Mouse (Mus musculus) cerebellum, postnatal 25 days (tissue): ENCODE measurements around the gene Ccdc167.

ENCODE experiments used
- DNase-seq, 2 experiments: peaks; one replicate each; pipeline ENCODE4 v3.0.0; 2021; ENCODE audit warnings: mixed read lengths in 2 of 2

The Ccdc167 gene

DNA sequence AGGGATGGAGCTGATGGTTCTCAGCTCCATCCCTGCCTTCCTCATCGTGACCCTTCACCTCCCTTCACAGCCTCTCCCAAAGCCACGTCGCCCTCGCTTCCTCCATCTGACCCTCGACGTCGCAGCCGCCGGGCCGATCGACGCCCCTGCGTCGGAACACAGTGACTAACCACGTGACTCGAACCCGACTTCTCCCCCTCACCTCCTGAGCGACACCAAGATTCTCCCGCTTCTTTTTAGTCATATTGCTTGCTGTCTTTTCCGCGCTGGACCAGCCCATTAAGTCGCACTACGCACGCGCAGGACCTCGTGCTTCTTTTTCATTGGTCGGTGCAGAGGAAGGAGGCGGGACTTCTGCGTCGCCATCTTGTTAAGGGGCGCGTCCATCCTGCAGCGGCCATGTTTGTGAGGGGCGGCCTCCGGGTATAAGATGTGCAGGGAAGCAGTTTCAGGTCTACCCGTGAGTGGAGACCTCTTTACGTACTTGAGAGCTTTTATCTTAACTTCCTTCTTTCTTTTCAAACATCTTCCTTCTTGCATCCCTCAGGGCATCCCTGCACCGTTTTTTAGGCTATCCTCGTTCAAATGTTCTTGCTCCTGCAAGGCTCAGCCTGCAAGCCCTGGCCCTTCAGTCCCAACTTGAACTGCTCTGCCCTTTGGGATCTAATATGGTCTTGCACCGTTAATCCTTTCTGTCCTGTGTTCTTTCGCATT is at the start of gene Ccdc167:
TSS of gene Ccdc167 (minus strand) at position 313 of the 714 bp plus-strand sequence.
- peak; percentile 96 to 97 for DNase-seq

DNA sequence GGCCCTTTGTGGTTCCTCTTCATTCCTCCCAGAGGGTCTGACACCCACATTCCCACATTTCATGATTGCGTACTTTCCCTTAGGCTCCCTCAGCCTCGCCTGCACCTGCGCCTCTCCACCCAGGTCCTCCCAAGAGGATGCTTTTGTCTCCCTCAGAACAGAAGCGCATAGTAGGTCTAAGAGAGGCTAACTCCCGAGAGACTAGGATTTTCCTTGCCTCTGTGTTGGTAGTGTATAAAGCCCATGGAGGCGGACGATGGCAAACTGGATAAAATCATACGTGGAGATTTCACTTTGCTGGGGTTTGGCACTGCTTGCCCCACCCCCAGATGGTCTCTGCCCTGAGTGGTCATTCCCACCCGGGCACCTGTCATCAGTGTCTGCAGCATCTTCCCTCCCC is 48.5 kb upstream of the Ccdc167 start:
- DNase-seq: no peak

DNA sequence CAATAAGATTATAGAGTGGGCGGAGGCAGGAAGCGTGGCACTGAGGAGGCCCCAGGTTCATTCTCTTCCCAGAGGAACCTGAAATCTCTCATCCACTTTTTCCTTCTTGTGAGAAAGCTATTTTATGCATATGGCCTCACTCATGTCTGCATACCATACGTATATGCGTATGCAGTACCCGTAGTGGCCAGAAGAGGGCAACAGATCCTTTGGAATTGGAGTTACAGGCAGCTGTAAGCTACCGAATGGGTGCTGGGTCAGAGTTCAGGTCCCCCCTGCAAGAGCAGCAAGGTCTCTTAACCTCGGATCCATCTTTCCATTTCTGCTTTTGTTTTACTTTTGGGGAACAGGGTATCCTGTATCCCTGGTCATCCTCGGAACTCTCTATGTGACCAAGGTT is 45.7 kb upstream of the Ccdc167 start:
- peak; percentile 51 to 75 for DNase-seq

DNA sequence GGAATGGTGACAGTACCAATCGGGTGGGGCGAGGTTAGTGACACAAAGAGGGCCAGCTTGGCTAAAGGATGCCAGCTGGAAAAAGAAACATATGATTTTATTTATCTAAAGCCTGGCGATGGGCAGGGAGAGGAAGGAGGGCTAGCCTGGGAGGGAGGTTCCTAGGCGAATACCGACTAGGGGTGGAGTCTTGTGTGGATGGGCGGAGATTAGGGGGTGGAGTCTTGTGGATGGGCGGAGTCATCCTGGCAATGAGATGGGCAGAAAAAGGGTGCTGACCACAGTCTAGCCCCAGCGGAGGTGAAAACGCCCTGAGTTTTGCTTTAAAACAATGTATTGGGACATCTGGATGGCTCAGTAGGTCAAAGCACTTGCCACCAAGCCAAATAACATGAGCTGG is 45.1 kb upstream of the Ccdc167 start:
- DNase-seq: no peak

DNA sequence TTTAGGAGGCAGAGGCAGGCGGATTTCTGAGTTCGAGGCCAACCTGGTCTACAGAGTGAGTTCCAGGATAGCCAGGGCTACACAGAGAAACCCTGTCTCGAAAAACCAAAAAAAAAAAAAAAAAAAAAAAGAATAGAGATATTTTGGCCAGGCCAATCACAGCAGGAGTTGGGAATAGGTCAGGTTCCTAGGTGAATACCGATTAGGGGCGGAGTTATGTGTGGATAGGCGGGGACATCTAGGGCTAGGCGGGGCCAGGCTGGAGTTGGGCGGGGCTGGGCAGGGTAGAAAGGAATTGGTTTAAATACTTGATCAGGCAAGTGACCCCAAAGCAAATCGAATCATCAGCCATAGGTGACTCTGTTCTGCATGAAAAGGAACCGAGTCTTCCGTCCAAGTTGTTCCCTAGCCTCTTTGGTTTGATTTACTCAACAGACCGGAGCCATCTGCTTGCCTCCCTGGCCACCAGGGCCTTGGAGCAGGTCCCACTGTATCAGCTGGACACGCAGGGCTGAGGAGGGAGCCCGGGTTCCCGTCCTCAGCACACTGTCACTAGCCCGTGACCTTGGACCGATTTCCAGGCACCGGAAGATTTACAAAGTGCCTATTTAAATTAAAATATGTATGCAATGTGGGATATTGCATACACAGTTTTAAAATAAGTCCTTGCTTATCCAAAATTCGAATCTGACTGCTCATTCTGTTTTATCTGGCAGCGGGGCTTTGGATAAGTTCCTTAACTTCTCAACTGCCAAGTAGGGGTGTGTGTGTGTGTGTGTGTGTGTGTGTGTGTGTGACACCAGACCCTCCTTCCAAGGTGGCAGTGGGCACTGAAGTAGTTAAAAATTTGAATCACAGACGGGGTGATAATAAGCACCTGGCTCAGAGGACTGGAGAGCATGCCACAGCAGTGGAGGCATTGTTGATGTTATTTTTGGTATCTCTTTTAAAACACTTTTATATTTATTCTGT is 43.8 kb upstream of the Ccdc167 start:
- peak; percentile 88 to 92 for DNase-seq

DNA sequence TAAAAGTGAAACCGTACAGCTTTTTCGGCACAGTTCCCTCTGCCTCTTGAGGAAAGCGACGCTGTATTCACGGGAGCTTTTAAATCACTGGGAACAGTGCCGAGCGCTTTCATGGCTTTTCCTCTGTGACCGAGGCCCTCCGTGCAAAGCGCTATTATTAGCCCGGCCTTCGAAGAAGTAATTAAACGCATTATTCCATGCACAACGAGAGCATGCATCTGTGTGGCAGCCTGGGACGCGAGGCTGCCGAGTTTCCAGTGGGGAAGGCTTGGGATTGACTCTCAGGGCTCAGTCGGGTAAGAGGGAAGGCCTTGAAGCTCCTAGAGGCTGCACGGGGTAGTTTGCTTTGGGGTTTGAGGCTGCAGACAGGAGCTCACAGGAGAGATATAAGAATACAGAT is 43.1 kb upstream of the Ccdc167 start:
- DNase-seq: peak; percentile 33 to 40

DNA sequence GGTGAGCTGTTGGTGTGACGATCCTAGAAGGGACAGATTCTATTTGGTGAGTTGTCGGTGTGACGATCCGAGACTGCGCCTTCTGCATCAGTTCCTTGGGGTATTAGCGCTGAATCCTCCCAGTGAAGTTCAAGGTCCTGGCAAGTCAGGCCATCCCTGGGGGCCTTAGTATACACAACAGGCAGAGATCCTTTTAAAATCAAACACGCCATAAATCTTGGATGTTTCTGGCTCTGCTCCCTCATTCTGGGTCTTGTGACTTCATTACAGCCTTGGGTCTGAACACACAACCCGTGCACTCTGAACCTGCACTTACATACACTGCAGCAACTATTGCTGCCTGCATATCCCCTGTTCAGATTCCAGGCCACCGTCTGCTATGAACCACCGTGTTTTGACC is 39.5 kb upstream of the Ccdc167 start:
- DNase-seq: no peak

DNA sequence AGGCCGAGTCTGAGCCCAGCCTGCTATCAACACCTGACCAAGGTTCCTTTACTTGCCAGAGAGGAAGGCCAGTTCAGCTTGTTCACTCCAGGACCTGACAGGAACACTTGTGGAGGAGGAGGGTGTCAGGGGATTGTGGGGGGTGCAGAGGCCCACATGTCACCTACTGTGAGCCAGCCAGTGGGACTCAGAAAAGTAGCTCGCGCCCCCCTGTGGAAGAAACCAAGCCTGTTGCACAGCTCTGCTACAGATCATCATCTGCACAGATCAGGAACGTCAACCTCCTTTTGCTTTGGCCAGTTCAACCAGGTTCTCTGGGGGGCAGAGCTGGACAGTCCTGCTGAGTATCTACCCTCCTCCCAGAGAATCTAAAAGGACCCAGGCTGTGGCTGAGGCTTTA is 37.7 kb upstream of the Ccdc167 start:
- DNase-seq: peak; percentile 24 to 50

DNA sequence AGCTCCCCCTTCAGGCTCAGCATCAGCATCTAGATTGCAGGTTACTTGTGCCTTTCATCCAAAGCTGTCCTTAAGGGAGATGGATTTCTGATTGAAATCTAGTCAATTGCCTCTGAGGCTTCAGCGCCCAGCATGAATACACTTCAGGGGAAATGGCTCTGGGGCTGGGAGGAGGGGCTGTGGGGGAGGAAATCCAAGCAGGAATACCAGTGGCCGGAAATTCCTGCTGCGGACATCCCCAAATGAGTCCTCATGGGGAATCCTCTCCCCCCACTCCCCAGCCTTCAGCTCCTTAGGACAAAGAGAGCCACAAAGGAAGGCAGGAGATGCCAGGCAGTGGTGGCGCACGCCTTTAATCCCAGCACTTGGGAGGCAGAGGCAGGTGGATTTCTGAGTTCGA is 30.6 kb upstream of the Ccdc167 start:
- DNase-seq: no peak

DNA sequence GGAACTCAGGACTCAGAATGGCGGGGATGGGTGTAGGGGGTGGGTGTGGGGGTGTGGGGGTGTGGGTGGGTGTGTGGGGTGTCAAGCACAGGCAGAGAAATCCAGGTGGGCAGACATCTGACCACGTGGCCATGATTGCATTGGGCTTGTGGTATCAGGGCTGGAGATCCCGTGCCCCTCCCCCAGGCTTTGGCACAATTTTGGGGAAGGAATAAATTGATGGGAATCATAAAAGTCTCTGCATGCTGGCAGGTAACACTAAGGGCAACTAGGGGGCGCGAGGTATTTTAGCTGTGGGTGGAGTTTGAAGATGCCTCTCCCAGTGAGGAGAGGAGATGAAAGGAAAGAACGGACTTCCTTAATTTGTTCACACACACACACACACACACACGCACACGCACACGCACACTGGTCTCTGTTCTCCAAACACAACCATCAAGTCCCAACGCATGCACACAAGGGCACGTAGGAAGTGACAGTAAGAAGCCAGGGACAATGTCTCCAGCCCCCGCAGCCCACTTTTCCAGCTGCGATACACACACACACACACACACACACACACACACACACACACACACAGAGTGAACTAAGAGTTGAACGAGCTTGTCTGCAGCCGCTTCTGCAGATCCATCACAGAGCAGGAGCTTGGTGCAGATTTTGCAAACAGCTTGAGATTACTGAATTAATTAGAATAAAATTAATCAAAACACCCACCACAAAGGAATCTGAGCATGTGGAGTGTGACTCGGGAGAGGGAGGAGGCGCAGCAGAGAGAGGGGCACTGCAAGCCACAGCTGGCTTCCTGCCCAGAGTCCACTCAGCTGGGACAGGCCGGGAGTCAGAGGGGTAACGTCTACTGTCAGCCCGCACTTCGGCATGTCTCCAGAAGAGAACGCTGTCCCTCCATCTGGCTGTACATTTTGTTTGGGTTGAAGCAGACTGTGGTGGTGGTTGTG is 21.3 kb upstream of the Ccdc167 start:
- DNase-seq: peak in 1 of 2 experiments; percentile 49

DNA sequence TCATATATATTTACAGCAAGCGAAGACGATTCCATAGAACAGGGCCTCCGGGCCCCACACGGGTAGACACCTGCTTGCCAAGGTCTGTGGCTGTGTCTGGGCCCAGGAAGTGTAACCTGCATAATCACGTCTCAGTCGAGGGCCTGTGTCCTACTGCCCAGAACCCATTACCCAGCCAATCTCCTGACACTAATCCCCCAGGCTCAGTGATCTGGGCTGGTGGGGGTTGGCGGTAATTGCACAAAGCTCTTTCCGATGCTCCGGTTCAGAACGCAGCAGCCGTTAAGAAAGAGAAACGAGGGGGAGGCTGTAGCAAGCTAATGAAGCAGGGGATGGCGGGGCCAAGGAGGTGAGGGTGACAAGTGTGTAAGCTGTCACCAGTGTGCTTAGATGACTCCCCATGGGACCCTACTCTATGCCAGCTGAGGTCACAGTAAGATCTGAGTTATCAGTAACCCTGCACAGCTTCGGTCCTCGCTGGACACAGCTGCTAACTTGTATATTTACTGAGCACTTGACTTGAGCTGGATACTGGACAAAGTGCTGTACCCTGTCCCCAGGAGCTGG is 19.7 kb upstream of the Ccdc167 start:
- DNase-seq: no peak

DNA sequence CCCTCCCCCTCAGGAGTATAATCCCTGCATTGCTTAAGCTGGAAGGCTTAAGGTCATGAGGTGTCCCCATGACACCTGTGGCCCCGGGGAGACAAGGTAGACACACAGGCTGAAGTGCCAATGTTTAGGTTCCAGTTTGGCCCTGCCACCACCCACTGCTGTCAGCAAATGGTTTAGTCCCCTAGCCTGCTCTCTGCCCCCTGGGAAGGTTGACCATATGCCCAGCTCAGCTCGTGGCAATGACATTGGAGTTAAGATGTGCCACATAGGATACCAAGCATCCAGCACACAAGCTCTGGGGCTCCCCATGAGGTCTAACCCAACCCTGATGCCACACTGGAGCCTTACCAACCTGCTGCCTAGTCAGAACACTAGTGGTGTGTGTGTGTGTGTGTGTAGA is 15.7 kb upstream of the Ccdc167 start:
- peak in 1 of 2 experiments; percentile 35 for DNase-seq

DNA sequence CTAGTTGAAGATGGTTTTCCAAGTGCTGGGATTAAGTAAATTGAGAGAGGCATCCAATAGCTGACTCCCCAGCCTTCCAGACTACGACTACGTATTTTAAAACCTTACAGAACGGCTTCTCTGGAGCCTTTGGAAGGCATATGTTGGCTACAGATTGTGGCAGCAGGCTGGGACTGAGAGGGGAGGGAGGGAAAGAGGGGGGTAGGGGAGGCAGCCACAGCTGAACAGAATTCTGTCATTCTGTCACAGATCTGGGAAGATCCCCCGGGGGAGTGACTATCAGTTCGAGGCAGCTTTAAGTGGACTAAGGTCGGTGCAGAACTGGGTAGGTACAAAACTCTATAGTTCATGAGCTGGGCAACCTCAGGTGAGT is 15.1 kb upstream of the Ccdc167 start:
- DNase-seq: peak in 1 of 2 experiments; percentile 38

DNA sequence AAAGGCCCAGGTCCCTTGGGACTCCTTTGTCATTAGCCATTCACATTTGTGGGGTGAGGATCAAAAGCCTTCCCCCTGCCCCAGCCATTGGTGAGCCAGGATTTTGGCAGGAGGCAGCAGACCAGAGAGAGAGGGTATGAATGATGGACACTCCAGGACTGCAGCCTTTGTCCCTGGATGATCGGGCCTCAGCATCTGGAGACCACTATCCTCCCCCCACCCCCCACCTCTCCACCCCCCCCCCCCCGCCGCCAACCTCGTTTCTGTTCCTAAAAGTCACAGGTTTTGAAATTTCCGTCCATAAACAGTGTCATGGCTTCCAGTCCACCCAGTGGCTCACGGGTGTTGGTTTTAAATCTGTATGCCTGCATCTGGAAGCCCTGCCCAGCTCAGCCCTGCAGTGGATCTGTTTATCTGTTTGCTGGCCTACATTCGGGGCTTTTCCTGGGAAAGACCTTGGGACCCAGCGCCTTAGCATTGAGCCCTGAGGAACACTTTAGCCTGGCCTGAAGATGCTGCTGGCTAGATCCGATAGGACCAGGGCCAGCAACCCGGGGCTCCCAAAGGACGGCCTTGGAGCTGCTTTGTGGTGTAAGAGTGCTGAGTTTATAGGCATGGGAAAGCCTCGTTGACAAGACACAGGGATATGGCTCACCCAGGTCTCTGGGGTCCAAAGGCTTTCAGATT is 14.6 kb upstream of the Ccdc167 start:
- peak; percentile 51 to 56 for DNase-seq

DNA sequence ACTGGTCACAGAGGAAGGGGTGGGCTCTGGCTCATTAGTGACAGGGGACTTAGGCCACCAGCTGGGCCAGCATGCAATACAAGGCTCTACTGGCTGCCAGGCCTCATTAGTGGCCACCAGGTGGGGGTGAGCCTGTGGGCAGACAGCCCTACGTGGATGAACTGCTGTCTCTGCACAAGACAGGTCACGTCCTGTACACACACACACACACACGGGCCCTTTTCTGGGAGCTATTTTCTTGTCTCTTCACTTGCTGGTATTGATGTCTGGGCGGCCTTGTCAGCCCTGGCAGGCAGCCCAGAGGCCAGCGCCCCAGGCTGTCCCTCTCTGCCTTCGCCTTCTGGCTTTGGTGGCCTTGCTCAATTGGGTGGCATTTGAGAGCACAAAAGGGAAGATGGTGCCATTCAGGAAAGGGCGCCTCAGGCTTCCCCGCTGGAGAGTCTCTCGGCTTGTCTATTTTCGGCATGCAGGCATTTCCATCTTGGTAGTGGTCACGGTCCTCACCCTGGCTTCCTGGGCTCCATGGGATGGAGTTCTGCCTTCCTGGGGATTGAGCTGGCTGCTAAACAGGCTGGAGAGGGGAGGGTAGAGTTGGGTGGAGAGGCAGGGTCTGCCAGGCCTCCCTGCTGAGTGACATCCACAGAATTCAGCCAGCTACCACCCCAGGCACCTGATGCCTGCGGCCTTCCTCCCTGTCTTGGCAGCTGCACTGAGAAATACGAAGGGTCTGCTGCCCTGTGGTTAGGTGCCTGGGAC is 13.8 kb upstream of the Ccdc167 start:
- DNase-seq: peak; percentile 72 to 79

DNA sequence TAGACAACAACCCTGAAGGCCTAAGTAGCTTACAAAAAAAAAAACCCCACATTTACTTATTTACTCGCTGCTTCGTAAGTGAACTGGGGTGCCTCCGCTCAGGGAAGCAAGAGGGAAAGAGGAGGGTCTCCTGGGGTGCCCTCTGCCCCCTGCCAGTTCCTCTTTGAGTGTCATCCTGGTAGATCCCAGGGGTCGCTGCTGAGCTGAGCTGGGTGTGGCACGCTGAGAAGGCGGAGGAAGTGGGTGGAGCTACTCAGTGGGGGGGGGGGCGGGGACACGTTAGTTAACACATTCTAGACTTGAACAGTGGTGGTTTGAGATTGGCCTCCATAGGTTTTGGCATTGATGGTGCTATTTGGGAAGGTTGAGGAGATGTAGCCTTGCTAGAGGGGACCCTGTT is 11.2 kb upstream of the Ccdc167 start:
- no peak for DNase-seq

DNA sequence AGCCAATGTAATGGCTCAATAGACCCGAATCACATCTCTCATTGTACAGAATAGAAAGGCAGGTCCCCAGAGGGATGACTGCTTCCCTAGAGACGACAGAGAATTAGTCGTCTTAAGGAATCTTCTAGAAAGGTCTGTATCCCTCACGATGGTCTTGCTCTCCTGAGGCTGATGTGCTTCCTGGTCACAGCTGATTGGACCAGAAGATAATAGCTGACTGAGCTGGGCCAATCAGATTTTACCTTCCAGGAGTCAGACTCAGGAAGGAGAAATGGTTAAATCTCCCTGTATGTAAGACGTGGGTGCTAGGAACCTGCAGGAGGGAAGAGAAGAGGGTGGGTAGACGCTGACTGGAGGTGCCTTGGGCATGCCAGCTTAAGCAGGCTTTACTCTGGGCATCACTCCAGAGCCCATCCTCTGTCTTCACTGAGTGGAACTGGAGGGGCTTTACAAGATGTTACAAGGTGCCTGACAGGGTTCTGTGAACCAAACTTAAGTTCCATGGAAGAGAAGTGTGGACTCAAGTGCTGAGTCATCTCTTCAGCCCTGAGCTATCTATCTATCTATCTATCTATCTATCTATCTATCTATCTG is 8.3 kb upstream of the Ccdc167 start:
- DNase-seq: no peak

DNA sequence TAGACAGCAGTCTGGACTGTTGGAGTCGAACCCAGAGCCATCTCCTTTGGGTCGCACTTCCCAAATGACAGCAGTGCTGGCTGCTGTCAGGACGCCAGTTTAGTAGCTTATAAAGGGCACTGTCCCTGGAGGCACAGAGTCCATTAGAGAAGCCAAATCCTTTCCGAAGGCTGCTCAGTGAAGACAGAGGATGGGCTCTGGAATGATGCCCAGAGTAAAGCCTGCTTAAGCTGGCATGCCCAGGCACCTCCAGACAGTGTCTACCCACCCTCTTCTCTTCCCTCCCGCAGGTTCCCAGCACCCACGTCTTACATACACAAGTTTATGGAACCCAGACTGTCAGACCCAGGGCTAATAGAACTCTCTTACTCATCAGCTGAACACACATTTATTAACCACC is 7.8 kb upstream of the Ccdc167 start:
- DNase-seq: peak in 1 of 2 experiments; percentile 34

DNA sequence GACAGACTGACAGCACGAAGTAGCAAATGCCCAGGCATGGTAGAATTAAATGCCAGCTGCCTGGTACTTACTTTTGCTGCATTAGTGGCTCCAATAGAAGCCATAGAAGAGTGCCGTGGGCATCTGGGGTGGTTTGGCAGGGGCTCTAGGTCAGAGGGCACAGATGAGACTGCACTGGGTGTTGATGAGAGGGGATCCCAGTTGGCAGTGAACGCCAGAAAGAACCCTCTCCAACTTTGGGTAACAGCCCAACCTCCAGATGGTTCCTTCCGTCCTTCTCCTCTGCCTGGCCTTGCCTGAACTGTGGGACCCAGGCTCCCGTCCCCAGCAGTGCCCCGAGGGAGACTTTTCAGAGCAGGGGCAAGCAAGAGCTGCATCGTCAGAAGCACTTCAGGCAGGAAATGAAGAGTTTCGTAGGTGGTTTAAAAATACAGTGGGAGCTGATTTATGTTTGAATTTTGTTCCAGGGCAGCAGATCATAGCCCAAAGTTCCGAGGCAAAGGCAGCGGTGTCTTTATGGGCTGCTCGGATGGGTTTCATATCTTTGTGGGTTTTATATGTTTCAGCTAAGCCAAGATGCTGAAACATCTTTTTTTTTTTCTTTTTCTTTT is 4.0 kb upstream of the Ccdc167 start:
- DNase-seq: no peak
